In genomic region chr7:90059249-90059628, GRCm38 (mm10) we compare ENCODE assay signal across 8 mouse cellular contexts.
DNase-seq lines count a peak whose midpoint lies in the region; ATAC-seq and TF ChIP-seq lines count a peak whose summit lies in the region.
"Had no signal": no experiment of that assay in that cellular context is flagged by ENCODE, and none has a peak within 500 bp of the region (broad histone marks: within the 10 kb centered on the region; RNA-seq: fewer than 3 reads in every experiment).

No protein-coding gene starts in this region.

- no peak for DNase-seq in lung, adult 2 months
- DNase-seq in lung, postnatal 25 days (ENCODE audit: low spot score) = no peak
- DNase-seq in lung, postnatal 4 days = peak; percentile 36 to 46
- no peak for DNase-seq in stomach, postnatal 0 days (ENCODE audit: low spot score)
- DNase-seq: cerebellum, adult 11 months had no signal

- no peaks in the 10 kb centered on the region for H3K9me3 ChIP-seq in stomach, postnatal 0 days (ENCODE audit: control insufficient read depth, low read length)

- 46% methylated on average over 8 of the region's 8 CpGs for WGBS in lung, adult 2 months
- WGBS in stomach, postnatal 0 days = 78% methylated on average over 8 of the region's 8 CpGs

- TF ChIP-seq CTCF in lung, adult 2 months (IDR thresholded peaks at IDR 0.05; ENCODE audit: insufficient read depth, low read length) = no peak
- no peak for TF ChIP-seq CTCF in stomach, postnatal 0 days (IDR thresholded peaks at IDR 0.05; ENCODE audit: low read depth)

- peaks cover 22% of the 10 kb centered on the region for H3K4me1 ChIP-seq in lung, adult 2 months (ENCODE audit: control insufficient read depth, insufficient read depth, low read length)
- H3K4me1 ChIP-seq in stomach, postnatal 0 days (replicated peaks; ENCODE audit: control insufficient read depth, insufficient read depth) = 0 out of 2 replicates have a peak, but pooled peaks cover 5% of the 10 kb centered on the region

- no peak for TF ChIP-seq EP300 in stomach, postnatal 0 days (optimal IDR thresholded peaks at IDR 0.05)

- ATAC-seq in activated CD4-positive, CD25-positive, alpha-beta regulatory T cell, adult 4 months = peak; percentile 37
- peak; percentile 38 for ATAC-seq in inflammation-experienced regulatory T-cells, adult 6 months
- ATAC-seq in cerebellum, adult (ENCODE audit: insufficient number of reproducible peaks, low FRiP score, low TSS enrichment) = no peak
- no peak for ATAC-seq in stomach, postnatal 0 days (ENCODE audit: low FRiP score, low TSS enrichment)

- H3K4me3 ChIP-seq in lung, adult 2 months (replicated peaks; ENCODE audit: extremely low read depth, low read depth, low read length) = no peak overlapping the region
- H3K4me3 ChIP-seq in stomach, postnatal 0 days (ENCODE audit: low read depth, low read length) = no peak overlapping the region

- peak; percentile 12; the same call in 1 of the 2 replicates for TF ChIP-seq POLR2A in lung, adult 2 months (IDR thresholded peaks at IDR 0.05; ENCODE audit: borderline replicate concordance, extremely low read depth, low read depth, low read length)

- no peak overlapping the region for H3K27ac ChIP-seq in stomach, postnatal 0 days (replicated peaks)

- H3K9ac ChIP-seq in stomach, postnatal 0 days (ENCODE audit: low read length) = no peak overlapping the region

- no peaks in the 10 kb centered on the region for H3K36me3 ChIP-seq in stomach, postnatal 0 days (ENCODE audit: control insufficient read depth, insufficient read depth, low read length)

- H3K27me3 ChIP-seq in stomach, postnatal 0 days (ENCODE audit: control insufficient read depth, insufficient read depth, low read length) = no peaks in the 10 kb centered on the region

- H3K4me2 ChIP-seq in stomach, postnatal 0 days (replicated peaks; ENCODE audit: low read depth) = no peak overlapping the region

Comparison
In these comparisons a context has a peak if more than half of its experiments do, and no peak if none do; other contexts are left out.
1. DNase-seq: peak in lung, postnatal 4 days (2 of 2); none in lung, adult 2 months (single experiment), lung, postnatal 25 days (single experiment) and stomach, postnatal 0 days (single experiment).
2. ATAC-seq: peak in activated CD4-positive, CD25-positive, alpha-beta regulatory T cell, adult 4 months (single experiment) and inflammation-experienced regulatory T-cells, adult 6 months (single experiment); none in cerebellum, adult (single experiment) and stomach, postnatal 0 days (single experiment).